Mouse (Mus musculus) embryonic facial prominence, embryonic 15.5 days (tissue): ENCODE measurements around the gene Odf3b. TPM values are rescaled to one million over a fixed set of nuclear protein-coding genes. Genes with fewer than 3 reads are reported as not detected.

ENCODE experiments used
- ATAC-seq: fragments of 200-750 bp; cut with Nextera tagmentation; 2 replicates; pipeline ENCODE4 v1.8.0; 2017; ENCODE audit warnings: low read depth, moderate TSS enrichment; ENCODE audit not compliant: insufficient number of reproducible peaks, low FRiP score, low TSS enrichment
- H3K27ac ChIP-seq: fragments of 300-500 bp; sonication (generic); replicated peaks from 2 replicates; pipeline ENCODE4 v1.5.1; 2015; ENCODE audit warnings: mild to moderate bottlenecking, inconsistent platforms
- H3K27me3 ChIP-seq: fragments of 300-500 bp; sonication (generic); 2 replicates; pipeline ENCODE4 v1.6.1; 2015; ENCODE audit warnings: inconsistent platforms
- H3K36me3 ChIP-seq: fragments of 300-500 bp; sonication (generic); 2 replicates; pipeline ENCODE4 v1.6.1; 2015; ENCODE audit warnings: mild to moderate bottlenecking, inconsistent platforms
- H3K4me1 ChIP-seq: fragments of 300-500 bp; sonication (generic); 2 replicates; pipeline ENCODE4 v1.6.1; 2015; ENCODE audit warnings: inconsistent platforms
- H3K4me2 ChIP-seq: fragments of 300-500 bp; sonication (generic); replicated peaks from 2 replicates; pipeline ENCODE4 v1.6.1; 2015; ENCODE audit warnings: mild to moderate bottlenecking, inconsistent platforms
- H3K4me3 ChIP-seq: fragments of 300-500 bp; sonication (generic); replicated peaks from 2 replicates; pipeline ENCODE4 v1.5.1; 2015; ENCODE audit warnings: mild to moderate bottlenecking, inconsistent platforms
- H3K9ac ChIP-seq: fragments of 300-500 bp; sonication (generic); 2 replicates; pipeline ENCODE4 v1.6.1; 2015; ENCODE audit warnings: inconsistent platforms
- H3K9me3 ChIP-seq: fragments of 300-500 bp; sonication (generic); replicated peaks from 2 replicates; pipeline ENCODE4 v1.6.1; 2016; ENCODE audit warnings: inconsistent platforms
- WGBS: fragments of 180-500 bp; shearing (Covaris S2); methylation state at CpG from one replicate; pipeline ENCODE4 v1.1.7; 2015; 5-methylcytosine and 5-hydroxymethylcytosine counted together
- polyA plus RNA-seq: library from polyadenylated mRNA; unstranded; fragments of >200 nt; fragmentation: Nextera tagmentation; extraction: Ambion mirVana; gene quantifications from 2 replicates; pipeline ENCODE4 v1.2.1, GENCODE M21; 2015

Odf3b gene
- polyA plus RNA-seq, 1 experiment from 2014 or later = 14.5 TPM

DNA sequence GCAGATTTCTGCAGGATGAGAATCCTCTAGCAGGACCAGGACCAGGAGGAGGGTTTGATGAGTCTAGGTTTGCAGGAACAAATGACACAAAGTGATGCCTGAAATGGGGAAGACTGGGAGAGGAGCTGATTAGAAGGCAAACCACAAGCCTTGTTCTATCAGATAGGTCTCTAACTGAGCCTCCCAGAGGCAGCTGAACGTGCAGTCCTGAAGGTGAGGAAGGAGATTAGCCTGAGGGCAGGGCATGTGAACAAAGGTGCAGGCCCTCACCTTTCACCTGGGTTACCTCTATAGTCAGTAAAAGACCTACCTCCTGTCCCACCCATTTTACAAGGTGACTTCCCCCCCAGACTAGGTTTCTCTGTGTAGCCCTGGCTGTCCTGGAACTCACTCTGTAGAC is 20.6 kb upstream of the Odf3b start:
- H3K4me1 ChIP-seq = no peaks in the 10 kb centered on the region

DNA sequence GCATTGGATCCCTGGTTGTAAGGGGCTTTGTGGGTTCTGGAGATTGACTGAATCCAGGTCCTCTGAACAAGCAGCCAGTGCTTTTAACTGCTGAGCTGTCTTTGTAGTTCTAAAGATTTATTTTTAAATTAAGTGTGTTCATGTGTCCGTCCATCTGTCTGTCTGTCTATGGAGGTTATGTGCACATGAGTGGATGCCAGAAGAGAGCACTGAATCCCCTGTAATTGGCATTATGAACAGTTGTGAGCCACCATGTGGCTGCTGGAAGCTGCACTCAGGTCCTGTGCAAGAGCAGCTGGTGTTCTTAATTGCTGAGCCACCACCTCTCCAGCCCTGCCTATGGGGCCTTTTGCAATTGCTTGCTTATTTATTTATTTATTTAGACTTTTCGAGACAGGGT is 19.1 kb upstream of the Odf3b start:
- WGBS = 84% methylated on average over 2 of the region's 2 CpGs
- Histone ChIP-seq H3K4me1 (no peaks in the 10 kb centered on the region), H3K9me3 (no peaks in the 10 kb centered on the region), H3K4me3 (no peak overlapping the region), H3K27ac (no peak overlapping the region), H3K36me3 (no peaks in the 10 kb centered on the region), H3K9ac (no peak overlapping the region), H3K4me2 (no peak overlapping the region), H3K27me3 (no peaks in the 10 kb centered on the region)
- ATAC-seq = no peak

More for the DNA sequence above, 20.6 kb upstream of the Odf3b start:
- ATAC-seq = no peak
- no peak overlapping the region for H3K4me3 ChIP-seq
- H3K9ac ChIP-seq = no peak overlapping the region
- H3K9me3 ChIP-seq = no peaks in the 10 kb centered on the region
- no peak overlapping the region for H3K4me2 ChIP-seq
- no peaks in the 10 kb centered on the region for H3K36me3 ChIP-seq
- H3K27me3 ChIP-seq = no peaks in the 10 kb centered on the region
- H3K27ac ChIP-seq = no peak overlapping the region
- 25% methylated on average over 1 of the region's 1 CpGs for WGBS

DNA sequence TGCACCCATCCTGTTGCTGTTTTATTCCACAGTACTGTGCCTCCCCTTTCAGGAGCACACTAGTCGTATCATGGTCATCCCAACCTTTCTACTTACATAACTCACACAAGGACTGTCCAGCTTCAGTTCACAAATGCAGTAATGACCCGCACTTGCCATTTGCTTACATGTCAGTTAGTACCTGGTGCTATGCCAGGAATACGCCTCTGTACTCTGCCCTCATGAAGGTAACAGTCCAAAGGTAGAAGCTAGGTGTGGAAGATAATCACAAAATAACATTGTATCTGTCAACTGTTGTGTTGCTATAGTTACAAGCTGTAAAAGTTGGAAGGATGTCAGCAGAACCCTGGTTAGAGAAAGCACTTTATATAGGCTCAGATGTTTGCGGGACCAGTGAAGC is 17.8 kb upstream of the Odf3b start:
- no peak for ATAC-seq
- H3K36me3 ChIP-seq = no peaks in the 10 kb centered on the region
- H3K9ac ChIP-seq = no peak overlapping the region
- H3K9me3 ChIP-seq = no peaks in the 10 kb centered on the region
- H3K27ac ChIP-seq = no peak overlapping the region
- no peak overlapping the region for H3K4me3 ChIP-seq
- no peak overlapping the region for H3K4me2 ChIP-seq
- H3K4me1 ChIP-seq = no peaks in the 10 kb centered on the region
- no peaks in the 10 kb centered on the region for H3K27me3 ChIP-seq
- 87% methylated on average over 4 of the region's 4 CpGs for WGBS

- H3K9ac ChIP-seq = no peak overlapping the region
- no peak overlapping the region for H3K4me3 ChIP-seq
- H3K36me3 ChIP-seq = no peaks in the 10 kb centered on the region
- H3K9me3 ChIP-seq = no peaks in the 10 kb centered on the region
- WGBS = 93% methylated on average over 10 of the region's 10 CpGs
- no peak overlapping the region for H3K27ac ChIP-seq
- ATAC-seq = no peak
- no peak overlapping the region for H3K4me2 ChIP-seq
- H3K27me3 ChIP-seq = no peaks in the 10 kb centered on the region
- H3K4me1 ChIP-seq = no peaks in the 10 kb centered on the region
Measured at GRCm38 (mm10) chr15:89390081-89390480, 11.0 kb upstream of the Odf3b start.

DNA sequence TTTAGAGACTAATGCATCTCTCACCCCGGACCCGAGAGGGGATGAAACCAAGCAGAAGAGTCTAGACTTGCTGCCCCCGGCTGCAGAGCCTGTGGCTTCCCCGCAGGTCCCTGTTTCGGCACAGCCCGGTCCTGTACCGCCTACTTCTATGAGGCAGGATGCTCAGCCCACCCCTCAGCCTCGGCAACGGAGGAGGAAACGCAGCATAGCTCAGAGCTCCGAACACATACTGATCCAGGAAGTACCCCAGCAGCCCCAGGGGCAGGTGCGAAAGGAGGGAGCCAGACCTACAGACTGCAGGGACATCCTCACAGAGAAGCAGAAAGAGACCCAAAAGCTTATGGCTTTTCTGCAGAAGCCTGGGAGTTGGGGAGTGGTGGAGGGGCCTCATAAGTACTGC is 8.0 kb upstream of the Odf3b start:
- peaks cover 6% of the 10 kb centered on the region; the same call in 1 of the 2 replicates for H3K27me3 ChIP-seq
- no peak overlapping the region for H3K4me3 ChIP-seq
- no peak overlapping the region for H3K4me2 ChIP-seq
- no peaks in the 10 kb centered on the region for H3K36me3 ChIP-seq
- H3K27ac ChIP-seq = no peak overlapping the region
- no peak overlapping the region for H3K9ac ChIP-seq
- H3K9me3 ChIP-seq = no peaks in the 10 kb centered on the region
- WGBS = 29% methylated on average over 12 of the region's 12 CpGs
- no peaks in the 10 kb centered on the region for H3K4me1 ChIP-seq
- ATAC-seq = no peak

GRCm38 (mm10) chr15:89384617-89385016 is 5.5 kb upstream of the Odf3b start, which contains the start of gene Klhdc7b:
Gene Klhdc7b, plus strand, starts transcription at chr15:89384917.
- 81% methylated on average over 7 of the region's 7 CpGs for WGBS
- Histone ChIP-seq H3K4me1 (no peaks in the 10 kb centered on the region), H3K27me3 (peaks cover 12% of the 10 kb centered on the region), H3K4me2 (no peak within 1 kb of the TSS), H3K9ac (no peak within 1 kb of the TSS), H3K4me3 (no peak within 1 kb of the TSS), H3K36me3 (no peaks in the 10 kb centered on the region), H3K9me3 (no peaks in the 10 kb centered on the region), H3K27ac (no peak within 1 kb of the TSS)
- no peak for ATAC-seq

GRCm38 (mm10) chr15:89379429-89379828 is 347 bp upstream of the Odf3b start:
- H3K4me2 ChIP-seq = peak overlapping the region; percentile 55
- H3K27me3 ChIP-seq = peaks cover 51% of the 10 kb centered on the region
- peak overlapping the region; percentile 38 for H3K4me3 ChIP-seq
- 12% methylated on average over 10 of the region's 10 CpGs for WGBS
- no peaks in the 10 kb centered on the region for H3K9me3 ChIP-seq
- peaks cover 26% of the 10 kb centered on the region for H3K4me1 ChIP-seq
- ATAC-seq = no peak
- no peak overlapping the region for H3K27ac ChIP-seq
- no peaks in the 10 kb centered on the region for H3K36me3 ChIP-seq
- H3K9ac ChIP-seq = no peak overlapping the region

DNA sequence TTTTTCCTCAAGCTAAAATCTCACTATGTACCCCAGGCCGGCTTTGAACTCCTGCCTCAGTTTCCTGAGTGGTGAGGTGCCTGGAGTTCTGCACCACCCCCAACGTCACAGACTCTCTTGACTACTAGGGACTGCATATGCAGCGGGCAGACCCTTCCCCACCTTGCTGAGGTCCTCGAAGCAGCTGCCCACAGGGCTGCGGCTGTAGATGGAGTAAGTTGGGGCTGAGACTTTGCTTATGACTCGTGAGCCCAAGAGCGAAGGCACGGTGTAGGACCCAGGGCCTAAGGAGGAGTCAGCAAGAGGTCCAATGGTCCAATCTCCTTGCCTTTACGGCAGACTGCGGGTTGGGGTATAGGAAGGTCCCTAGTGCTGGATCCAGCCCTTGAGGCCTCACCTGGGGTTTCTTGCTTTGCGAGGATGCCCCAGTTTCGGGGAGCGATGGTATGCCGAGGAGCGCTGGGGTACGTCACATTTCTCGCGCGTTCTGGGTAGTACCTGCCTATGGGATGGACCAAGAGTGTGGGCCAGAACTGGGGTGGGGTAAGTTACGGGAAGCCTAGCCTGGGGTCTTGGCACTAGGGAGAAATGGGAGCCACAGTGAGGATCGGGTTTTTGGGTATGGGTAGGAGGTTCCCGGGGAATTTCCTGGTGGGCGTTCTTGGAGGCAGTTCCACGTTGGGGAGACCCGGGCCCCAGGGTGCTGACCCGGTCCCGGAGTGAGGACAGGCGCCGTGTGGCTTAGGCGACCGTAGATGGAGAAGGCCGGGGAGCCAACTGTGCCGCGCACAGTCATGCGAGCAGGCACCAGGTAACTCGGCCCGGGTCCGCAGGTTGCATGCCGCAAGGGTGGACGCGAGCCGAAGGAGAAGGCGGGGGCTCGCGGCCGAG is 899 bp downstream of the Odf3b start:
- H3K4me3 ChIP-seq = peak overlapping the region; percentile 38
- H3K9ac ChIP-seq = no peak overlapping the region
- H3K4me2 ChIP-seq = peak overlapping the region; percentile 55
- WGBS = 9% methylated on average over 46 of the region's 46 CpGs
- H3K4me1 ChIP-seq = peaks cover 31% of the 10 kb centered on the region
- H3K27ac ChIP-seq = no peak overlapping the region
- ATAC-seq = no peak
- H3K36me3 ChIP-seq = no peaks in the 10 kb centered on the region
- H3K27me3 ChIP-seq = peaks cover 51% of the 10 kb centered on the region
- no peaks in the 10 kb centered on the region for H3K9me3 ChIP-seq

DNA sequence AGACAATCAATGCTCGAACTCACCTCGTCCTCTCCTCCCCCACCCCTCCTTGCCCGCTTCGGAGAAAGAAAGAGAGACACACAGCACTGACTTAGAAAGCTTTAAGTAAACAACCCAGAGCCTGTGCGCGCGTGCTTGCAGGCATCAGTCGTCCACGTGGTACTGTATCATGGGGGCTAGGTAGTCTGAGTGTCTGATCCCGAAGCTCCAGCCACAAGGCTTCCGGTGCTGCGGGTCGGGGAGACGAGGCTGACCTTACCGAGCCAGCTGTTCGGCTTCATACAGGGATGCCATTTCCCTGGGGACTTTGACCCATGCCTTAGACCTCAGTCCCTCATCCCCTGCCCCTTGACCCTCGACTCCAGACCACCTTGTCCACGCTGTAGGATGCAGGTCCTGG is 1.7 kb downstream of the Odf3b start:
- peaks cover 2% of the 10 kb centered on the region for H3K36me3 ChIP-seq
- H3K4me1 ChIP-seq = peaks cover 38% of the 10 kb centered on the region
- H3K4me2 ChIP-seq = peak overlapping the region; percentile 12
- H3K27ac ChIP-seq = no peak overlapping the region
- no peak for ATAC-seq
- H3K27me3 ChIP-seq = peaks cover 45% of the 10 kb centered on the region
- H3K9ac ChIP-seq = no peak overlapping the region
- WGBS = 3% methylated on average over 18 of the region's 18 CpGs
- no peak overlapping the region for H3K4me3 ChIP-seq
- H3K9me3 ChIP-seq = no peaks in the 10 kb centered on the region

GRCm38 (mm10) chr15:89376957-89377356 is 2.1 kb downstream of the Odf3b start, which contains the start of gene Tymp:
Gene Tymp, minus strand, starts transcription at chr15:89377039.
- WGBS = 15% methylated on average over 16 of the region's 16 CpGs
- H3K4me3 ChIP-seq = no peak within 1 kb of the TSS
- H3K27me3 ChIP-seq = peaks cover 45% of the 10 kb centered on the region

DNA sequence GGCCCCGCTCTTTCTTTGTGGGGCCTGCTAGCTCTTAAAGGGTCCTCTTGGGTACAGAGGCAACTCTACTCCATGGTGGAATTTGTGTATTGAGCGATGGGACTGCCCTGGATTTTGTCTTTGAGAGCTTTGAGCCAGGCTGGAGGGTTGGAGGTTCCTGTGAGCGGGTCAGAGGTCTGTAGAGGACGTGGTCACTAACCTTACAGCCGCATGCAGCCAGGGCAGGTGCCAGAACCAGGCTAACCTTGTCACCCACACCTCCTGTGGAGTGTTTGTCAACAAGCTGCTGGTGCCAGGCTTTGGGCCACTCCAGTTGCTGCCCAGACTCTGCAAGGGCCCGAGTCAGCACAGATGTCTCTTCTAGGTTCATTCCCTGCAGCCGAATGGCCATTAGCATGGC is 3.0 kb downstream of the Odf3b start:
- WGBS = 80% methylated on average over 7 of the region's 7 CpGs
- ATAC-seq = no peak
- Histone ChIP-seq H3K4me1 (peaks cover 42% of the 10 kb centered on the region), H3K4me3 (no peak overlapping the region), H3K9me3 (no peaks in the 10 kb centered on the region), H3K36me3 (peaks cover 15% of the 10 kb centered on the region), H3K9ac (no peak overlapping the region), H3K27ac (no peak overlapping the region), H3K4me2 (no peak overlapping the region), H3K27me3 (peaks cover 45% of the 10 kb centered on the region)

More at GRCm38 (mm10) chr15:89376957-89377356, 2.1 kb downstream of the Odf3b start, which contains the start of gene Tymp:
- Histone ChIP-seq H3K27ac (no peak within 1 kb of the TSS), H3K4me2 (peak within 1 kb of the TSS; percentile 12), H3K4me1 (peaks cover 42% of the 10 kb centered on the region), H3K36me3 (peaks cover 6% of the 10 kb centered on the region), H3K9me3 (no peaks in the 10 kb centered on the region), H3K9ac (no peak within 1 kb of the TSS)
- ATAC-seq = no peak
